Mouse (Mus musculus): ENCODE measurements around the gene Igfbp5.

Gene Igfbp5

GRCm38 (mm10) chr1:72868429-72869215 is 6.1 kb downstream of the Igfbp5 start:
- no peak for DNase-seq

DNA sequence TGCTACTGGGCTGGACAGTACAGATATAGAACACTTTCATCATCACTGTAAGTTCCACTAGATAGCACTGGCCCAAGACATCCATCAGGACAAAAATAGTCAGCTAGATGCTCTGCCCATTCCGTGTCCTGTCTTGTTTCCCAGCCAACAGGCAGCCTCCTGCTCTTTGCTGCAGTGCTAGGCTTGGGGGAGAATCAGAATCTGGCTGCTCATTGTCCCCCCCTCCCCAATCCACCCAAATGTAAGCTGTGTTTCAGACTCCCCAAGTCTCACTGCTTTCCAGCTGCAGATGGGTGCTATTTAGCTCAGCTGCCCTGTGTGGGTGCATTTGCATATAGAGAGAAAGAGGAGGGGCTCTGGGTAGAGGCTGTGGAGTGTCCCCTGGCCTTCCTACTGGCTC is 7.3 kb downstream of the Igfbp5 start:
- no peak for DNase-seq

DNA sequence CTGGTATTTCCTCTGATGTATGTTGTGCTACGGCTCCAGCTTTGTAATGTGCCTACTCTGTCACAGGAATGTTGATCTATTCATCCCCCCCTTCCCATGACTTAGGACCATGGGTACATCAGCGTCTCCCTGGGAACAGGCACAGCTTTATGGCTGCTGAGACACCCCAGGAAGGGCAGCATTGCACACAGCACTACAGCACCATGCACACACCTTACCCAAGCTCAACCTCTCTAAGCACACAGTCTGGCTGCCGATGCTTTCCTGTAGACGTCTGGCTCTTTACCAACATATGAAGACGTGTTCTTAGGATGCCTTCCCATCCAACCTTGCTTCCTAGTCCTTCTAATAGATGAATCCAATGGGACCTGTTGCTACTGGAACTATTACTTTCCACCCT is 8.3 kb downstream of the Igfbp5 start:
- no peak for DNase-seq

DNA sequence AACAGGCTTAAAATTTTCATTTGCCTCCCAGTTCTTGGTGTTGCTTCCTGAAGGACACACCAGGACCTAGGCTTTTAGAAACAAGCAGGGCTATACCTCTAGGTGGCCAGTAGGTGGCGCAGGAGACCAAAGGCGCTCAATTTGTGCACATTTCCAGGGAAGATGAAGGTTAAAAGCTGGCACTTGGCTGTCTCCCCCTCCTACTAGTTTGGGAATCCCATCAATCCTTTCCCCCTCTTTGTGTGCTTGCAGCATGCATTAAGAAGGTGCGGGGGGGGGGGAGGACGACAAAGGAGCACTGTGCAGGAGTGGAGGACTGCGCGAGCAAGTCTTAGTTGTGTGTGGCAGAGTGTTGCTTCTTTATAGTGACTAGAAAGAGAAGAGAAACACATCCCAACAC is 8.8 kb downstream of the Igfbp5 start:
- DNase-seq, result peak; percentile 80

GRCm38 (mm10) chr1:72864272-72864671 is 10.4 kb downstream of the Igfbp5 start:
- DNase-seq, result no peak

DNA sequence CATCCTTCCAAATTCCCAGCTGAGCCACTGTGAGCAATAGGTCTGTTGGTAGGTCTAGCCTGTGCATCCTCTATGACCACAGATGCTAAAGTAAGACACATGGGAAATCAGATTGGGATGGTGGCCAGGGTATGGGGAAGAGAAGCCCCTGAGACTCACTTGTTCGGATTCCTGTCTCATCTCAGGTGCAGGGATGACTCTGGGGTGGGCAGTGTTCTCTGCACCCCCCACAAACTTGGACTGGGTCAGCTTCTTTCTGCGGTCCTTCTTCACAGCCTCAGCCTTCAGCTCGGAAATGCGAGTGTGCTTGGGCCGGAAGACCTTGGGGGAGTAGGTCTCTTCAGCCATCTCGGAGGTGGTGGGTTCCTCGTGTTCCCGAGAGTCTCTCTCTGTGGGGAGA is 11.0 kb downstream of the Igfbp5 start:
- DNase-seq, result no peak

DNA sequence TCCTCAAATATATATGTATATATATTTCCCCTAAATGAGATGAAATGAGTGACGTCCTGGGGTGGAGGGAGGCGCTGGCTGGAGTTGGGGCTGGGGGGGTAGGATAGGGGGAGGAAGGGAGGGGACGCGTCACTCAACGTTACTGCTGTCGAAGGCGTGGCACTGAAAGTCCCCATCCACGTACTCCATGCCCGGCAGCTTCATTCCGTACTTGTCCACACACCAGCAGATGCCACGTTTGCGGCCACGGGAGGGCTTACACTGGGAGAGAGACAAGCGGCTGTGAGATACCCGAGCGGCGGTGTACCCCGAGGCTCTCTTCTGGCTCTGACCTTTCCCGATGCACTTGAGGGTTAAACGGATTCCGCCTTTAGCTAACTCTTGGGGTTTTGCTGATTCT is 12.4 kb downstream of the Igfbp5 start:
- no peak for DNase-seq

DNA sequence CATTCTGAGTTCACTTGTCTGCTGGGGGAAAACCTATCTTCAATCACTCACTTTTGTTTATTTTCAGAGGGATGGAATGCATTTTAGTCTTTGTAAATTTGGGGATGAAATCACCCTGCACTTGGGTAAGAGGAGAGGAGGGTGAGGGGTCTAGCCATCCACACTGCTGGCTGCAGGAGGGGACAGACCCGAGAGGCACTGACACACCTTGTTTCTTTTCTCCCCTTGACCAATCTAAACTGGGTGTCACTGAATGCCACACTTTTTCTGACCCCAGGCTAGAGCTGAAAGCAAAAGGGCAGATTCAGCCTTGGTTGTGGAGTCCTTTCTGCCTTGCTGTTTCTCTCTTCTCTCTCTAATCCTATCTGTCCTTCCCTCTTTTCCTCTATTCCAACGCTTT is 13.0 kb downstream of the Igfbp5 start:
- no peak for DNase-seq

DNA sequence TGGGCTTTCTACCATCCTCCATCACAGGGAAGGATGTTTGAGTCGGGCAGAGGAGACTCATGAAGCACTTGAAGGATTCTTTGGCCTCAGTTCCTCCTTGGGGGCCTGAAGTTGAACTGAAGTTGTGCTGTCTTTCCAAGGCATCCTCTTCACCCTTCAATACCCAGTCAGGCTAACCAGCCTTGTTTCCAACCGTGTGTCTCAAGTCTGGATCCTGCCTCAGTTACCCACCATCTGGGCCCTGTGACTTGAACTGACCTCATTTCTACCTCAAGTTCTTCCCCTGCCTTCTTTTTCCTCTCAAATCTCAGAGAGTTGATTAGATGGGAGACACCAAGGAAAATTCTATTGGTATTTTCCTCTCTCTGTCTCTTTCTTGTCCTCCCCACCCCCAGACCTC is 14.2 kb downstream of the Igfbp5 start:
- no peak for DNase-seq

GRCm38 (mm10) chr1:72859963-72860362 is 14.7 kb downstream of the Igfbp5 start:
- DNase-seq, result no peak

GRCm38 (mm10) chr1:72858874-72859273 is 15.8 kb downstream of the Igfbp5 start:
- DNase-seq, result no peak

DNA sequence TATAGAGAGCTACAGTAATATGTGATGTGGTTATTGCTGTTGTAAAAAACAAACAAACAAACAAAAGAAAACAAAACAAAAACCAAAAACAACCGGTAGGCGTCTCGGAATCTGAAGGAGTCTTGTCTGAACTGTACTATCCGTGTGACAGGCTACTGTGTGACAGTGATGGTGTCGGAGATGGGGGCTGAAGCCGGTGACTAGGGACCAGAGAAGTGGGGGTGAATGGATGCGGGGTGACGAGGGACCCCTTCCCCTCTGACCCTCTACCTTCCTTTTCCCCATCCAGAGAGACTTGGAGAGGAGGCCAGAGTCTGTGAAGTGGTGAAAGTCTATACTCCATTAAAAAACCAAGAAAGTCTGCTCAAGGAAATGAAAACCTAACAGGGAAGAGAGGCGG is 16.4 kb downstream of the Igfbp5 start:
- DNase-seq, result no peak

GRCm38 (mm10) chr1:72857631-72858030 is 17.1 kb downstream of the Igfbp5 start:
- DNase-seq, result no peak

- DNase-seq, result no peak
These were observed 17.5 kb downstream of the Igfbp5 start for GRCm38 (mm10) chr1:72857142-72857541.

- no peak for DNase-seq
These were observed 18.3 kb downstream of the Igfbp5 start for GRCm38 (mm10) chr1:72856209-72856909.

DNA sequence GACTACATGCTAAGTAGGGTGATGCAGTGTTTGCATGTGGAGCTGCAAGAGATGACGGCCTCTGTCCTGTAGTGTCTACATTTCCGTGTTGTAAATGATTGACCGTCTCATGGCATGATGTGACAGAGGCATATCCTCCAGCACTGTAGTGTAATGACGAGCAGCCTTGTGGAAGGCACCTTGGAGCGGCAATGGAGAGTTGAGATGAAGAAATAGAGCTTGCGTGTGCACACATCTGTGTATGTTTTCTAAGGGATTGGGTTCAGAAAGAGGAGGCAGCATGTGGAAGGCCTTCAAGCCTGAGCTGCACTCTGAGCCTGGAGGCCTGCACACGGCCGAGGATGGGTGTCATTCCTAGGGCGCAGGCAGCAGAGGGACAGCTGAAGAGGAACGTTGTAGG is 19.0 kb downstream of the Igfbp5 start:
- DNase-seq, result no peak

DNA sequence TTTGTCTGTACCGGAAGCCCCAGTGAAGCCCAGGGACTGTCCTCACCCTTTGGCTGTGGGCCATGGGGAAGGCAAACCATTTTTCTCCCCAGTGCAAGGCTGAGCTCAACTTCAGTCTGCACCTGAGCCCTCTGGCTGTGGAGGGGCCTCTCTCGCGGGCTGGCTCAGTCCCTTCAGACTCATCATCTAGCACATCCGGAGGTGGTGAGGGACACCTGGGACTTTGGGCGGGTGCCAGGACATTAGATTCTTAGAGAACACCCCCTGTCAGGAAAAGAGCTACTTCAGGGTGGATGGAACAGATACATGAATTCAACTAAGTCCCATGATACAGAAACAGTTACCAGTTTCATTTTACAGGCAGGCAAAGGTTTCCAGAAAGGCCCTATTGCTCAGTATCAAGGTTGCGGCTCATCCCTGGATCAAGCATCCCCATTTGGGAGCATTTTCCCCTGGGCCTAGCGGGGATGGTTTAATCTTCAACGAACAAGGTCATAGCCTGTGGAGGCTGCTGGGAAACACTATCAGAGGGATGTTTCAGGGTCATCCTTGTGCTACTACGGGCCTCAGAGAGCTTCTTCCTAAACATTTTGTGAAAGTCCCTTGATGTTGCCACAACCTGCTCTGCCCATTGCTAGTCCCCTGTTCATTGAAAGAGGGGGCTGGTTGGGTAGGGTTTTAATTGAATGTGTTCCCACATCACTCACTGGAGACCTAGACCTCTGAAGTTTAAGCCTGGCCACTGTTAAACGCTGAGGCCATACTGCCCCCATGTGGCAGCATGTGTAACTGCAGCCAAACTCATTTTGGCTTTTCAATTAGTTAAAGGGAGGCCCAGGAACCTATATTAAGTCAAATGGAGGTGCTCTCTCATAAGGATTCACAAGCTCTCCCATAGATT is 20.1 kb downstream of the Igfbp5 start:
- peak; percentile 56 for DNase-seq

DNA sequence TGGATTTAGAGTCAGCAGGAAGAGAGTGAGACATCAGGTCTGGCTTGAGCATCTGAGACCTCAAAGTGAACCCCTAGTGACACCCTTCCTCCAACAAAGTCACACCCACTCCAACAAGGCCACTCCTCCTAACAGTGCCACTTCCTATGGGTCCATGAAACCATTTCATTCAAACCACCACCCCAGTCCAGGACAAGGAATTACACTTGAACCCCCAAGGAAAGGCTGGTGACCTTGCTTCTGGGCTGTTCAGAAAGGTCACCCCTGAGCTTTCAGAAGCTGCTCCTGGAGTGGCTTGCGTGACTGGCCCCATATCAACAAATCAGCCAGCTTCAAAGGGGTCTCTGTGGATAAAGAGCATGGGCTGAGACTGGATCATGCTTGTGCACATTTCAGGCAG is 20.9 kb downstream of the Igfbp5 start:
- DNase-seq, result no peak

- DNase-seq, result no peak
These were observed 25.6 kb downstream of the Igfbp5 start for GRCm38 (mm10) chr1:72849037-72849436.

GRCm38 (mm10) chr1:72847849-72848380 is 26.8 kb downstream of the Igfbp5 start:
- no peak for DNase-seq

GRCm38 (mm10) chr1:72844675-72845074 is 30.0 kb downstream of the Igfbp5 start:
- DNase-seq, result no peak

GRCm38 (mm10) chr1:72842666-72843459 is 31.8 kb downstream of the Igfbp5 start:
- DNase-seq, result no peak

All from lung, postnatal 10 days (tissue).